Mouse (Mus musculus): Measurements from ENCODE around the gene Cby1.
"Not testable (repeated sequence)": the region's sequence is repeated elsewhere in the genome, so short reads cannot be mapped to it uniquely, and the experiment has no call there.

The Cby1 gene

DNA sequence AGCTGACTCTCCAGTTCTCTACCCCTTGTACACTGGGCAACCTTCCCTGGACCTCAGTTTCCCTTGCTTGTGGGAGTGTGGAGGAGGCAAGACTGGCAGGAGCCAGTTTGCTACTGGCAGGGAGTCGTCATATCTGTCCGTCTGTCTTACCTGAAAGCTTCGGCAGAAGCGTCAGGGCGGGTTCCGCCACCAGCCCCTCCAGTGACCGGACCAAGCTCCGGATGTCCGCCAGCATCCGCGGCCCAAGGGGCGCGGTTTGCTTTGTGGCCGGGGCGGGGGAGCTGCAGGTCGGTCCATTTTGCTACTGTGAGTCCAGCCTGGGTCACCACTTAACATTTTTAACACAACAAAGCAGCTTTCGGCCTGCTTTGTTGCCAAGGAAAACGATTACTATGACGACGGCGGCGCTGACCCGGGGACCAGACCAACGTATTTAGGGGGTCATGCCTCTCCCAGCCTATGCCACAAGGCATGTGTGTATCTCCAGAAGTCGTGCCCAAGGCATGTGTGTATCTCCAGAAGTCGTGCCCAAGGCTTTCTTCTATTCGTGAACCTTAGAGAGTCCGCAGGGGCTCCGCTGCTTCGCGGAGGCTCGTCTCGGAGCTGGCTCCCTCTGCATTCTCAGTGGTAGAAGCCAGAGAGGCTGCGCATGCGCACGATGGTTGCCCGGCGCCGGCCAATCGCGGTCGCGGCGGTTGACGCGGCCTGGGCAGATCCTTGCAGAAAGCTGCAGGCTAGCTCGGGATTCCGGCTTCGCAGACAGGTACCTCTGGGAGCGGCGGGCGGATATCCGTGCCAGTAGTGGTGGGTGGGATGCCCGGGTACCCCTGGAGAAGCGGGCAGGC is at the start of gene Cby1, which contains the start of gene Fam227a:
Cby1 (plus strand) TSS at position 669 of the 845 bp plus-strand sequence.
Fam227a (minus strand) TSS at position 426 of the 845 bp plus-strand sequence.
- DNase-seq: peak; percentile 97

DNA sequence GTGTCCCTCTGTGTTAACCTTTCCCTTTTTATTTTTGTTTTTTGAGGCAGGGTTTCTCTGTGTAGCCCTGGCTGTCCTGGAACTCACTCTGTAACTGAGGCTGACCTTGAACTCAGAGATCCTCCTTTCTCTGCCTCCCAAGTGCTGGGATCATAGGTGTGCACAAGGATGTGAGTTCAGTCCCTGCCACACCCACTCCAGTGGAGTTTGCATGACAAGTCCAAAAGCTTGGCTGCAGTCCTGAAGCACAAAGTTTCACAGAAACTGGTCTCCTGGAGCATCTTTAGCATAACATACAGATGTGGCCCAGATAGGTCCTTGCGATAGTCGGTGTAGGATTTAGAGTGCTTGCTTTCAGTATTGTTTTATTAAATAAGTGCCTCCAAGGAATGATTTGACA is 49.8 kb upstream of the Cby1 start:
- DNase-seq: no peak

DNA sequence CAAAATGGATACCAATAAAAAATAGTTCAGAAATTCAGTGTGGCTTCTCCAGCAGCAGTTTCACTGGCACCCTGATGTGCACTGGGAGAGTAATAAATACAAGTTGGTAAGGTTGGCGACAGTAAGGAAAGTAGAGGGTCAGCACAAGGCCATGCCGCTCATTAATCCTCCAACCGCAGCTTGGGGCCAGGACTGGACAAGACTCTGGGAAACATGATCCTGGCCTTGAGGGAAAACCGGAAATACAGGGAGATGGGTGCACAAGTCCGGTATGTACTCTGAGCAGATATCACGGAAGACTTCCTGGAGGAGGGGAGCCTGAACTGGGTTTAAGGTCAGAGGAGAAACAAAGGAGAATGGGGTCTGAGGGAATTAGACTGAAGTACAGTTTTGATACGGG is 43.5 kb upstream of the Cby1 start:
- no peak for DNase-seq

DNA sequence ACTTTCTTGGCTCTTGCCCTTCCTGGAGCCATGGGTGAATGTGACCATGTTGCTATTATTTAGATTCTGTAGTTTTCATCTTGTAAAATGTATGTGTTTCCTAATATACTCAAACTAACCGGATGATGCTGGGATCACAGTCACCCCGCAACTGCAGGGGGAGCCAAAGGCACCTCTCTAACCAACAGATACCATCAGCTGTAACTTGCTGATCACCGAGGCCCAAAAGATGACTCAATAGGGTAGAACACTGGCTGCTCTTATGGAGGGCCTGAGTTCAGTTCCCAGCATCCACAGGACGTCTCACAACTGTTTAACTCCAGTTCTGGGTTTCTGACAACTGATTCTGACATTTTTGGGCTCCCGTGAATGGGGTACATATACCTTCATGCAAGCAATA is 42.3 kb upstream of the Cby1 start:
- DNase-seq: no peak

DNA sequence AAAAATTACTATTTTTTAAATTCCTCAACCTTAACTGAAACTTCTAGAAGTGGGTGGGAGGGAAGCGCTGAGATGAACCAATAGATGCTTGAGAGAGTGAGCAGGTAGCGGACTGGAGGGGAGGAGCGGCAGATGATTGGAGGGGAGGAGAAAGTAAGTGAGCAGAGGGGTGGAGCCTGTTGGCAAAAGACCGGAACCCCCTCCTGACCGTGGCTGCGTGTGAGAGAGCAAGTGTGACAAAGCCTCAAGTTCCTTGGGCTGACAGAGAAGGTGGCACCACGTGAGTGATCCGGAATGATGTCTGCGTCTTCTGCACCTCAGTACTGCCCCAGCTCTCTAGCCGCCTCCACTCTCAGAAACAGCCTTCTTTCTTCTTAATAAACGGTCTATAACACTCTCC is 41.9 kb upstream of the Cby1 start:
- DNase-seq: no peak

DNA sequence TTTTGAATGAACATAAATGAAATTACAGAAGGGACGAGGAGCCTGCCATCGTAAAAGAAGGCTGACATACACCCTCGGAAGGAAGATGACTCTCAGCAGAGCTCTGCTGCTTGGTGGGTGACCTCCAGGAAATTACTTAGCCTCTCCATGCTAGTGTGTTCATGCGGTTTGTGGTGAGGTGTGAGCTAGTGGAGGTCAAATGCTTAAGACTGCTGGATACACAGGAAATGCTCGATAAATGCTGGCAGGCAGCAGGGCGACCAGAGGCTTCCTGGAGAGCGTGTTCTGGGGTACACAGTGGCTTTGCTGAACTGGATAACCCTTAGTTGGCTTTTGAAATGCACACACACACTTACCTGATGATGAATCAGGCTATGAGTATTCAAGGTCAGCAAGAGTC is 40.5 kb upstream of the Cby1 start:
- no peak for DNase-seq

DNA sequence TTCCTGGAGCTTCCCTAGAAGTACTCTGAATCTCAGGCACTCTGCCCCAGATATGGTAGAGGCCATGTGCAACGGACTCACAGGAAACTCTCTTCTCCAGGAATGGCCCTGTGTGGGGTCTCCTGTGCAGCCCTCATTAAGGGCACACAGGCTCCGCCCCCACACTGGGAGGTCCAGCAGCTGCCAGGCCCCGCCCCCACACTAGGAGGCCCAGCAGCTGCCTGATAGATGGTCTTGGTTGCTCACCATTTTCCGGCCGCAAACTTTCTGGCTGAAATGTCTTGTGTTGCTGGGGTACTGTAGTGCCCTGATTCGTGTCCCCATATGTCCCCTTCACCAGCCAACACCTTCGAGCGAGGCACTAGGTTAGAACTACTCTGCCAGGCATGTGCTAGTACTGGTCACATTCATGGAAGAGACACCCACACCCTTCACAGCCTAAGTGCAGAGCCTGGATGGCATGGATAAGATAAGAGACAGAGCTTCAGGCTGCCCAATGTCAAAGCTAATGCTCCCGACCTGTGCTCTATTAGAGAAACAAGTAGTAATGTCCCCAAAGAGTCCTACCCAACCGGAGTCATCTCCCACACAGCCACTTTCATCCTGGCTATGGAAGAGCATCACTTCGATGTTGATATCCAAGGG is 39.1 kb upstream of the Cby1 start:
- no peak for DNase-seq

DNA sequence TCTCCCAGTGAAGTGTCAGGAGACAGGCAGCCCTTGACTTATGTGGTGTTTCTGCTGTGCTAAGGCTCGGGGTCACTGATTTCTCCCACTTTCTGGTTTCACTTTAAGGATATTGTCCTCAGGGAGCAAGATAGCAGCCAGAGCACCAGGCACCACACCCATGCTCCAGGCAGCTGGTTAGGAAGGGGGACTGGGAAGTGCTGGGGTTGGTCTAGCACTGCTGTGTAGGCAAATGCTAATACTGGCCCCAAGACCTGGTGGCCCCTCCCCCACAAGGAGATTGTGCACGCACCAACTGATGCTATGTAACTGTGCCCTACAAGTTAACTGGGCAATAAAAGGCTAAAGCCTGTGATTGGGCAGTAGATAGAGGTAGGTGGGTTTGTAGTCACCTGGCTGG is 28.5 kb upstream of the Cby1 start:
- DNase-seq: no peak

DNA sequence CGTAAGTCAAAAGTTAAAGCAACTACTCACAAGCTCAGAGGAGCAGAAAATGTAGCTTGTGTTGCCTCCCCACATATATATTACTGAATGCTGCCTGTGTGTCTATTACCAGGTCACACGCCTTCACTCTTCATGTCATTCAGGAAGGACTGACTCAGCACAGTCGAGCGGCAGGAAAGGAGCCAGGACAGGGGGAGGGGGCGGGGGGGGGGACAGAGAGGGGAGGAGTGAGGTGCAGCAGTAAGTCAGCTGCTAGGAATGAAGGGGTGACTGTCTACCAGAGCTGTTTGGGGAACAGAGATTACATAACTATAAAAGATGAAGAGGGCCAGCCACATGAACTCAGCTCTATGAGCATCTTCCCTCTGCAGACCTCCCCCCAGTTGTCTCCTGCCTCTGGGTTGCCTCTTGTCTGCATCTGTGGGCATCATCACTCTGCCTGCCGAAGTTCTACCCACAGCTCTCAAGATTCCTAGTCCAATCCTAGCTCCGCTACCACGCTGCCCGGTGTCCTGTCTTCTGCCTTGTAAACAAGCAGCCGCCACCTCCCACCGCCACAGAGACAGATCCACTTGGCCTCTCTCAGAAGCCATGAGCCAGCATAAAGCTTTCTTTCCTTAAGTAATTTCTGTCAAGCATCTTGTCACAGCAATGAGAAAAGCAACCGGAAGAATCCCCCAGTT is 17.7 kb upstream of the Cby1 start:
- peak; percentile 28 for DNase-seq

DNA sequence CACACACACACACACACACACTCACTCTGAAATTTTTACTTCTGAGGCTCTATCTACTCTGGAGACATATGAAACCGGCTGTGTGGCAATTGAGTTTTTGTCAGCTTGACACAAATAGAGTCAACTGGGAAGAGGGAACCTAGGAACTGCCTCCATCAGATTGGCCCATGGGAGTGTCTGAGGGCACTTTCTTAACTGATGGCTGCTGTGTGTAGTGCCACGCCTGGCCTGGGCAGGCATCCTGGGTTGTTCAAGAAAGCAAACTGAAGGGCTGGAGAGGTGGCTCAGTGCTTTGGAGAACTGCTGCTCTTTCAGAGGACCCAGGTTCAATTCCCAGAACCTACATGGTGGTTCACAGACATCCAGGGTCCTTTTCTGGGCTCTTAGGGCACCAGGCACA is 13.5 kb upstream of the Cby1 start:
- DNase-seq: no peak

DNA sequence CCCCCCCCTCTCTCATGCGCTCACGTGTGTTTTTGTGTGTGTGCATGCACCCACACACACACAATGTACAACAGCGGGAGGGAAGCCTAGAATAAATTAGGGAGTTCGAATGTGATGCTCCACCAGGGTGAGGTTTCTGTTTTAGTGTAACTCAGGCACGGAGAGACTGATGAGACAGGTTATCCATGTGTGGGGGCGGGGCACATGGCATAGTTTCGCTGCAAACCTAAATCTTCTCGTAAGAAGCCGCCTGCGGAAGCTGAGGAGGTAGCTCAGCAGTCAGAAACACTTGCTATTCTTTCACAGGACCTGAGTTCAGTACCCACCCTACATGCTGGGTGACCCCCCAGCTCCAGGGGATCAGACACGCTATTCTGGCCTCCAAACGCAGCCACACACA is 10.9 kb upstream of the Cby1 start:
- no peak for DNase-seq

DNA sequence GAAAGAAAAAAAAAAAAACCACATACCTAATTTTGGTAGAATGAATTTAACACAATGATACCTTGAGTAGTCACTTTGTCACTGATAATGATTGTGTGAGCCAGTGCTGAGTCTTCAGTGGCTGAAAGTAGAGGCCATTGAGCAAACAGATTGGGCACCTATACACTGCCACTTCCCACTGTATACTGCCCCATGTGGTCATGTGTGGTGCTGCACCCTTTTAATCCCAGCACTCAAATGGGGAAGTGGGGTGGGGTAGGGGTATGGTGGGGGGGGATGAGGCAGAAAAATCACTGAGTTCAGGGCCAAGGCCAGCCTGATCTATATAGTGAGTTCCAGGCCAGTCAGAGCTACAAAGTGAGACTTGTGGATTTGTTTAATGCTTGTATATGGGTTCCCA is 8.4 kb upstream of the Cby1 start:
- DNase-seq: no peak

DNA sequence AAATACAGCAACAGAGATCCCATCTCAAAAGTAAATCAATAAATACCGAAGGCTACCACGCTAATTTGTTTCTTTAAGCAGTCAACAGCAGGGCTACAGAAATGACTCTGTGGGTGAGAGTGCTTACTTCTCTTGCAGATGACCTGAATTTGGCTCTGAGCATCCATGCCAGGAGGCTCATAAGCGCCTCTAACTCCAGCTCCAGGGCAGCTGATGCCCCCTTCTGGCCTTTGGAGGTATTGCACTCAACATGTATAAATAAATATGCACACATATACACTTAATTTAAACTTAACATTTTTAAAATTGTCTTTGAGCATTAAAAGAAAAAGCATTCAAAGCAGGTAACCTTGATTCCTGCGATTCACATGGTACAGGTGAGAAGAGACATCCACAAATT is 7.5 kb upstream of the Cby1 start:
- DNase-seq: no peak

DNA sequence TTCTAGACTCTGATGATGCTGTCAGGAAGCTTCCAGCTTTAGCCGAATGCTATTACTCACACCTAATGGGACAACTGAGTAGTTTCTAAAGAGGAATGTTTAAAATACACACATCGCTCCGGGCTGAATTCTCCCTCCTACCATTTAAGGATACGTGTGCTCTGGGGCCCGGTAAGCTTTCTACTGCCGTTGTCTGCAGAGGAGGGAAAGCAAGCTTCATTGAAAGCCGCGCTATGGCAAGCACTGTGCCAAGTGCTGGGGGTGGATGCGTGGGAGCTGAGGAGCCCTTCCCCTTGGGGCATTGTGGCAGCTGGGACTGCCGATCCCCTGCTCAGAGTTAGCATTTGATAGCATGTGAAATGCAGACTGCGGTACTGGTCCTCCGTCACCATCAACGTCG is 2.5 kb upstream of the Cby1 start:
- peak; percentile 51 for DNase-seq

DNA sequence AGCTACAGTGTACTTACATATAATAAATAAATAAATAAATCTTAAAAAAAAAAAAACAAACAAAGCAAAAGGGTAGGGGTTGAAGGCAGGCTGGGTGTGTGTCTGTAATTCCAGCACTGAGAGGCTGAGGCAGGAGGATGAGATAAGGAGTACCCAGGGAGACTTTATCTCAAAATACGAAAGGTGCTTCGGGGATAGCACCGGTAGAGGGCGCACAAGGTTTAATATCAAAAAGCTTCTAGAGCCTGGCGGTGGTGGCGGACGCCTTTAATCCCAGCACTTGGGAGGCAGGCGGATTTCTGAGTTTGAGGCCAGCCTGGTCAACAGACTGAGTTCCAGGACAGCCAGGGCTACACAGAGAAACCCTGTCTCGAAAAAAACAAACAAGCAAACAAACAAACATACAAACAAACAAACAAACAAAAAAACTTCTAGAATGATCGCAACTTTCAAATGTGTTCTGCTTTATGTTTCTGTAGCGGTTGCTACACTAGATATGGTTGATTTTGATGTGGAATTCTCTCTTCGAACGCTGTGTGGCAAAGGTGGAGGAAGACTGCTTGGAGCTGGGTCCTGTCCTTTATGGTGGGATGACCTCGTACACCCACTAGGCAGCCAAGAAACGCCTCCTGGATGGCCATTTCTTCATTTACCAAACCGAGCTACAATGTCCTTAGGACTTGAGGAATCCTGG is 1.0 kb upstream of the Cby1 start:
- peak; percentile 70 for DNase-seq

DNA sequence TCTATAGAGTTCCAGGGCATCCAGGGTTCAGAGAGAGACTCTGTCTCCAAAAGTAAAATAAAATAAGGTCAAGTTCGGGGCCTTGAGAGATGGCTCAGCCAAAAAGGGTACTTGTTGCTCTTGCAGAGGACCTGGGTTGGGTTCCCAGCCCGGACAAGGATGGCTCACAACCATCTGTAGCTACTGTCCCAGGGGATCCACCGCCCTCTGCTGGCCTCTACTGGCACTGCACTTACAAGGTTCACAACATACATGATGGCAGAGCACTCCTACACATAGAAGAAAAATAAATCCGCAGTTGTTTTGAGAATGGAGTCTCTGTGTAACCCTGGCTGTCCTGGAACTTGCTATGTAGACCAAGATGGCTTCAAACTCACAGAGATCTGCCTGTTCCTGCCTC is 2.9 kb downstream of the Cby1 start:
- DNase-seq: no peak

DNA sequence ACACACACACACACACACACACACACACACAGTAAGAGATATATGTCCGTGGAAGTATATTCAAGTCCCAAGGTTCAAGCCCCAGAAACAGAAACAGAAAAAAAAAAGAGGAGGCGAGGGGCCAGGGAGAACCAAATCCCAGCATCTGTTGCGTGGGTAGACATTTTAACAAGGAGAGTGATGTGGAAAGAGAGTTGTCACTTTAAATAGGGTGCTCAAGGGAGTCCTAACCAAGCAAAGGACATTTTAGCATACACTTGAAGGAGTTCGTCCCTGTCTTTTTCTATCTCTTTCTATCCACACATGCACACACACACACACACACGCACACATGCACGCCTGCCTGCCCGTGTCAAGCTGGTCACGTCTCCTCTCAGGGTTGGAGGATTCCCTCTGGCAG is 5.7 kb downstream of the Cby1 start:
- DNase-seq: no peak

DNA sequence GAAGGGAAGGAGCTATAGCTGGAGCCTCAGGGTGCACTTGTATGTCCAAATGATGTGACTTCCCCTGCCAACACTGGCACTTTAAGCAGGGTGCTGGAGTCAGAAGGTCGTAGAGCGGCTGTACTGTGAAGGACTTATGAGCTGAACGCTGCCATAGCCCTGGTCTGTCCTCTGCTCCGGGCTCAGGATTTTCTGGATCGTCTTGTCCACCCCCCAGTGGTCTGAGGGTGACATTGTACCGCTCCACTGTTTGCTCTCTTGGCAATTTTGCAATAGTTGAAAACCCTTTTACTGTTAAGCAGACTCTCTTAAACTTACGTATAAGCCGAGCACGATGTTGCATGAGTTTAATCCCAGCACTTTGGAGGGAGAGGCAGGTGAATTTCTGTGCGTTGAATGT is 10.2 kb downstream of the Cby1 start:
- no peak for DNase-seq

DNA sequence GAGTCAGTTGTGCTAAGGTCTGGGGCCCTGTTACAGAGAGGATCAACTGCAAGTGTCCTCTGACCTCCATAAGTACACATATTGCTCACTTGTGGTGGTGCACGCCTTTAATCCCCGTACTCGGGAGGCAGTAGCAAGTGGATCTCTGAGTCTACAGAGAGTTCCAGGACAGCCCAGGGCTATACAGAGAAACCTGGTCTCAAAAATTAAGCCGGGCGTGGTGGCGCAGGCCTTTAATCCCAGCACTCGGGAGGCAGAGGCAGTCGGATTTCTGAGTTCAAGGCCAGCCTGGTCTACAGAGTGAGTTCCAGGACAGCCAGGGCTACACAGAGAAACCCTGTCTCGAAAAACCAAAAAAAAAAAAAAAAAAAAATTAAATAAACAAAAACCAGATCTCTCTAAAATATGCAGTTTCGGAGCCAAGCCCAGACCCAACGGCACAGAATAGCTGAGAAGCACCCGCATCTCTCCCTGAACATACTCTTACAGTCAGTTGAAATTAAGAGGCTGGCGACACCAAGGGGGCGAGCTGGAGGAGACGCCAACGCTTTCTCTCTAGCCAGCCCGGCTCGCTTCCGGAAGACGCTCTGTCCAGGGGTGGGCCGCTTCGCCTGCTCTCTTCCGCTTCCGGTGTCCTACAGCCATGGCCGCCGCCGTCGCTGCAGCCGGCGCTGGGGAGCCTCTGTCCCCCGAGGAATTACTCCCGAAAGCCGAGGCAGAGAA is 11.4 kb downstream of the Cby1 start, which contains the start of gene Tomm22:
Tomm22 (plus strand) TSS at position 613 of the 723 bp plus-strand sequence.
- peak; percentile 90 for DNase-seq

DNA sequence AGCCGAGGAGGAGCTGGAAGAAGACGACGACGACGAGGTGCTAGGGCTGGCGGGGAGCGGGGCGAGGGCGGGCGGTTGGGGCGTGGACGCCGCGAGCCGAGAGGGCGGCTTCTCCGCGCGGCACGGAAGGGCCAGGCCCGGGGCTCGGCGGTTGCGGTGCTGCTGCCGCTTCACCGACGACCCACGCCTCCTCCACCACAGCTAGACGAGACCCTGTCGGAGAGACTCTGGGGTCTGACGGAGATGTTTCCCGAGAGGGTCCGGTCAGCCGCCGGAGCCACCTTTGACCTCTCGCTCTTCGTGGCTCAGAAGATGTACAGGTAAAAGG is 11.9 kb downstream of the Cby1 start:
- no peak for DNase-seq

DNA sequence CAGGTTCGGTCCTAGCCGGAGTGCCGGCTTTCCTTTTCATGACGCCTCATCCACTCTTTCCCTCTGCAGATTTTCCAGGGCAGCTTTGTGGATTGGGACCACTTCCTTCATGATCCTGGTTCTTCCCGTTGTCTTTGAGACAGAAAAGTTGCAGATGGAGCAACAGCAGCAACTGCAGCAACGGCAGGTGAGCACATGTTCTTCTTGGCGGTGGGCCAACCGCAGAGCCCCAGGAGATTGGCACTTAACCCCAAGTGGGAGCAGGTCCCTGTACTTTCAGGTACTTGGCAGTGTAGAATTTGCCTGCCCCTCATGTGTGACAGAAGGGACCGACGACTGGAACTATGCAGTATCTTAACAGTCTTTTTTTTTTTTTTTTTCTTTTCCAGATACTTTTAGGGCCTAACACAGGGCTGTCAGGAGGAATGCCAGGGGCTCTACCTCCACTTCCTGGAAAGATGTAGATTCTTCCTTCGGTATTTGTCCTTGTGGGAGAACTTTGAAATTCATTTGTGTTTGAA is 12.9 kb downstream of the Cby1 start:
- not testable (repeated sequence) for DNase-seq

DNA sequence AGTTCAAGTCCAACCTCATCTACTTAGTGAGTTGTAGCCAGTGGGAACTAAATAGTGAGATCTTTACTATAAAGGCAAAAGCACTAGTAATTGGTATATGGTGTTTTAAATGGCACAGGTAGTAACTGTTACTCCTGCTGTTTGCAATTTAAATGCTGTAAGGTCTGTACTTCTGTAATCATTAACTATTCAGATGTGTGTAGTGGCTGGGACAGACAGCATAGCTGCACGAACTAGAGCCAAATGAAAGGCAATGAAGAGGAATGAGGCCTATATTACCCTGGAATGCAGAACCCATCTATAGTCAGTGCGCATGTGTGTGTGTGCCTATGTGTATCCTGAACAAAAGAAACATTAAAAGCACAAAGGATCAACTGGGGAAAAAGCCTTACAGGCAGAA is 18.9 kb downstream of the Cby1 start:
- DNase-seq: no peak

Data from right cerebral cortex, postnatal 25 days (tissue).